8 mouse cellular contexts compared by ENCODE assay signal in the genomic region with DNA sequence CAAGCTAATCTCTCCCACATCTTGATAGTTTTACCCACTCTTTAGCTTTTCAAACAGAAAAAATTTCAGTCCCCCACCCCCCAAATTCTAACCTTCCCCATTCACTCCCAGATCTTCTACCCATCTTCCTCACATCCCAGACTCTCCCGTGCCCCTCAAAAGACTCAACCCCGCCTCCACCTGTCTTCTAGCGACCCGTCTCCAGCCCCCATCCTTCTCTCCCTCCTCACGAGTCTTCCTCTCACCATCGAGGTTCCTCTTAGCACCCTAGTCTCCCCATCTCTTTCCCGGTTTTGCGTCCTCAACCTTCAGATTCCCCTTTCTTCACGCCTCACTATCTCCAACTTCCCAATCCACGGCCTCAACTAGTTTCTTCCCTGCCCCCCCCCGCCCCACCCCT. TPM values are rescaled to one million over a fixed set of nuclear protein-coding genes. Genes with fewer than 3 reads are reported as not detected.
DNase-seq lines count a peak whose midpoint lies in the region; ATAC-seq and TF ChIP-seq lines count a peak whose summit lies in the region.

No protein-coding gene starts in this region.

- H3K4me2 ChIP-seq in kidney, embryonic 15.5 days: peak overlapping the region; percentile 73
- H3K4me2 ChIP-seq in forebrain, embryonic 12.5 days: peak overlapping the region; percentile 65
- peak overlapping the region; percentile 96 for H3K4me2 ChIP-seq in liver, embryonic 13.5 days

- no peaks in the 10 kb centered on the region for H3K9me3 ChIP-seq in kidney, embryonic 15.5 days (replicated peaks)
- no peaks in the 10 kb centered on the region for H3K9me3 ChIP-seq in forebrain, embryonic 12.5 days
- no peaks in the 10 kb centered on the region for H3K9me3 ChIP-seq in liver, embryonic 13.5 days (replicated peaks)

- peak overlapping the region; percentile 74 for H3K9ac ChIP-seq in kidney, embryonic 15.5 days
- H3K9ac ChIP-seq in forebrain, embryonic 12.5 days: peak overlapping the region; percentile 80
- H3K9ac ChIP-seq in liver, embryonic 13.5 days: peak overlapping the region; percentile 77

- TF ChIP-seq POLR2A in testis, adult 2 months (IDR thresholded peaks at IDR 0.05; ENCODE audit: control insufficient read depth, low read depth, low read length): no peak

- intact Hi-C loops in gastrocnemius, postnatal 36 days (cut with DNase I): loop anchor here (2.0 kb wide), 1 partner anchor 62 kb away; the partner anchor contains the start of gene Yipf1

- no peak for TF ChIP-seq CTCF in testis, adult 2 months (IDR thresholded peaks at IDR 0.05; ENCODE audit: control insufficient read depth, insufficient read depth, insufficient replicate concordance, low read depth, low read length)

- H3K4me3 ChIP-seq in kidney, embryonic 15.5 days (replicated peaks): peak overlapping the region; percentile 81
- peak overlapping the region; percentile 71 for H3K4me3 ChIP-seq in forebrain, embryonic 12.5 days (replicated peaks)
- peak overlapping the region; percentile 81 for H3K4me3 ChIP-seq in liver, embryonic 13.5 days (replicated peaks)
- H3K4me3 ChIP-seq in testis, adult 2 months (ENCODE audit: control insufficient read depth, low read depth, low read length): peak overlapping the region; percentile 97

- peaks cover under 1% of the 10 kb centered on the region; the same call in 1 of the 2 replicates for H3K36me3 ChIP-seq in kidney, embryonic 15.5 days
- H3K36me3 ChIP-seq in forebrain, embryonic 12.5 days (replicated peaks): no peaks in the 10 kb centered on the region
- no peaks in the 10 kb centered on the region for H3K36me3 ChIP-seq in liver, embryonic 13.5 days
- H3K36me3 ChIP-seq in testis, adult 2 months (ENCODE audit: control insufficient read depth, insufficient read depth, low read length): no peaks in the 10 kb centered on the region

- no peaks in the 10 kb centered on the region for H3K27me3 ChIP-seq in kidney, embryonic 15.5 days
- H3K27me3 ChIP-seq in forebrain, embryonic 12.5 days: no peaks in the 10 kb centered on the region
- H3K27me3 ChIP-seq in liver, embryonic 13.5 days: no peaks in the 10 kb centered on the region
- H3K27me3 ChIP-seq in testis, adult 2 months (ENCODE audit: control insufficient read depth, insufficient read depth, low read length): no peaks in the 10 kb centered on the region

- H3K4me1 ChIP-seq in kidney, embryonic 15.5 days: peaks cover 35% of the 10 kb centered on the region
- peaks cover 31% of the 10 kb centered on the region for H3K4me1 ChIP-seq in forebrain, embryonic 12.5 days
- peaks cover 43% of the 10 kb centered on the region for H3K4me1 ChIP-seq in liver, embryonic 13.5 days (replicated peaks)
- peaks cover 10% of the 10 kb centered on the region for H3K4me1 ChIP-seq in testis, adult 2 months (ENCODE audit: control insufficient read depth, insufficient read depth, low read length)

- H3K27ac ChIP-seq in kidney, embryonic 15.5 days: peak overlapping the region; percentile 88
- H3K27ac ChIP-seq in forebrain, embryonic 12.5 days: 0 out of 2 replicates have a peak overlapping the region, but pooled peaks have one; percentile 74
- no peak overlapping the region for H3K27ac ChIP-seq in liver, embryonic 13.5 days
- peak overlapping the region; percentile 93 for H3K27ac ChIP-seq in testis, adult 2 months (ENCODE audit: control insufficient read depth, insufficient read depth, low read depth, low read length)

- DNase-seq in kidney, adult 8-10 months: no peak
- peak; percentile 17 for DNase-seq in adipocyte (ENCODE audit: low spot score)
- DNase-seq in liver, embryonic 13.5 days: no peak
- DNase-seq in gastrocnemius, postnatal 36 days: no peak

- WGBS in kidney, embryonic 15.5 days: 0% methylated on average over 11 of the region's 11 CpGs
- 1% methylated on average over 11 of the region's 11 CpGs for WGBS in forebrain, embryonic 12.5 days
- WGBS in liver, embryonic 13.5 days (ENCODE audit: insufficient replicate concordance): 2% methylated on average over 11 of the region's 11 CpGs

- no peak for ATAC-seq in kidney, embryonic 15.5 days (replicated peaks; ENCODE audit: low FRiP score)
- ATAC-seq in forebrain, embryonic 12.5 days (ENCODE audit: low FRiP score): no peak
- ATAC-seq in liver, embryonic 13.5 days (ENCODE audit: low read depth): no peak
- ATAC-seq in megakaryocyte progenitor cell, adult 5-6 weeks (replicated peaks; ENCODE audit: poor library complexity): no peak

RNA-seq across cellular contexts. Expression of gene Lrrc42, which starts 0.8 kb away (rescaled TPM):
- 97.1 and 99.9 TPM in 2 replicates for polyA plus RNA-seq in kidney, embryonic 15.5 days (2015; fragmentation: Nextera tagmentation; extraction: Ambion mirVana)
- polyA plus RNA-seq in forebrain, embryonic 12.5 days (2016; fragmentation: Nextera tagmentation; extraction: Ambion mirVana): 74.3 and 79.9 TPM in 2 replicates
- polyA plus RNA-seq in liver, embryonic 13.5 days (2015; fragmentation: Nextera tagmentation; extraction: Ambion mirVana): 16.8 and 18.1 TPM in 2 replicates
- polyA plus RNA-seq in testis, adult 2 months (2012; rRNA removed): 23.0 and 28.6 TPM in 2 replicates
- 11.0 and 13.8 TPM in 2 replicates for total RNA-seq in megakaryocyte progenitor cell, adult 5-6 weeks (2015)
- 6.5 and 7.0 TPM in 2 replicates for total RNA-seq in megakaryocyte progenitor cell, adult 5-6 weeks (2017)
- 1 to 10 TPM; 7.0 to 7.8 TPM for total RNA-seq in gastrocnemius, postnatal 36 days (2021)

RNA-seq across cellular contexts. Expression of gene Hspb11, which starts 0.9 kb away (rescaled TPM):
- 40.4 and 40.8 TPM in 2 replicates for polyA plus RNA-seq in kidney, embryonic 15.5 days (2015; fragmentation: Nextera tagmentation; extraction: Ambion mirVana)
- polyA plus RNA-seq in forebrain, embryonic 12.5 days (2016; fragmentation: Nextera tagmentation; extraction: Ambion mirVana): 34.3 and 37.8 TPM in 2 replicates
- polyA plus RNA-seq in liver, embryonic 13.5 days (2015; fragmentation: Nextera tagmentation; extraction: Ambion mirVana): 9.1 and 9.2 TPM in 2 replicates
- polyA plus RNA-seq in testis, adult 2 months (2012; rRNA removed): 8.8 and 11.9 TPM in 2 replicates
- 12.1 and 13.9 TPM in 2 replicates for total RNA-seq in megakaryocyte progenitor cell, adult 5-6 weeks (2015)
- 8.1 and 17.6 TPM in 2 replicates for total RNA-seq in megakaryocyte progenitor cell, adult 5-6 weeks (2017)
- total RNA-seq in gastrocnemius, postnatal 36 days (2021): 10 to 100 TPM; 10.4 to 10.6 TPM

RNA-seq across cellular contexts. Expression of gene Ldlrad1, which starts 43.5 kb away (rescaled TPM):
- not detected in 2 replicates for polyA plus RNA-seq in kidney, embryonic 15.5 days (2015; fragmentation: Nextera tagmentation; extraction: Ambion mirVana)
- not detected in 2 replicates for polyA plus RNA-seq in forebrain, embryonic 12.5 days (2016; fragmentation: Nextera tagmentation; extraction: Ambion mirVana)
- not detected in 2 replicates for polyA plus RNA-seq in liver, embryonic 13.5 days (2015; fragmentation: Nextera tagmentation; extraction: Ambion mirVana)
- polyA plus RNA-seq in testis, adult 2 months (2012; rRNA removed): 0.41 and 0.59 TPM in 2 replicates
- total RNA-seq in megakaryocyte progenitor cell, adult 5-6 weeks (2015): not detected in 2 replicates
- not detected in 2 replicates for total RNA-seq in megakaryocyte progenitor cell, adult 5-6 weeks (2017)
- total RNA-seq in gastrocnemius, postnatal 36 days (2021): not detected

RNA-seq across cellular contexts. Expression of gene Dio1, which starts 54.4 kb away (rescaled TPM):
- 0.21 and 0.32 TPM in 2 replicates for polyA plus RNA-seq in kidney, embryonic 15.5 days (2015; fragmentation: Nextera tagmentation; extraction: Ambion mirVana)
- polyA plus RNA-seq in forebrain, embryonic 12.5 days (2016; fragmentation: Nextera tagmentation; extraction: Ambion mirVana): not detected in 2 replicates
- not detected in 2 replicates for polyA plus RNA-seq in liver, embryonic 13.5 days (2015; fragmentation: Nextera tagmentation; extraction: Ambion mirVana)
- polyA plus RNA-seq in testis, adult 2 months (2012; rRNA removed): 0.12 TPM in 1 of 2 replicates, not detected in the other
- total RNA-seq in megakaryocyte progenitor cell, adult 5-6 weeks (2015): not detected in 2 replicates
- not detected in 2 replicates for total RNA-seq in megakaryocyte progenitor cell, adult 5-6 weeks (2017)
- not detected for total RNA-seq in gastrocnemius, postnatal 36 days (2021)
